Mouse (Mus musculus): Measurements from ENCODE around the gene Abcd3.
A peak's percentile ranks its signal among the peaks of the same experiment; 100 is the strongest.

The Abcd3 gene

DNA sequence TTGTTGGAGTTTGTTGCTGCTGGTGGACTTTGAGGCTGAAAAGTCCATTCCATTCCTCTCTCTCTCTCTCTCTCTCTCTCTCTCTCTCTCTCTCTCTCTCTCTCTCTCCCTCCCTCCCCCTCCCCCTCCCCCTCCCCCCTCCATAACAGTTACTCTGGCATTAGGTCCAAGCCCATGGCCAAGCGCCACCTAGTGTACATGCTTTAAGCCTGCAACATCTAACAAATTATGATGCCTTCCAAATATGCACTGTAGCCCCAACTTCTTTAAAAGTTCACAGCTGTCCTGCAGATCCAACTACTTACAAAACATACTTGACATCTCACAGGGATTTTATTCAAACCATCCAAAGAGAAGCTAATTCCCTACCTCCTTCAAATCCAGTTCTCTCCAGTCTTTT, 77.6 kb downstream of the Abcd3 start:
- DNase-seq, result no peak

DNA sequence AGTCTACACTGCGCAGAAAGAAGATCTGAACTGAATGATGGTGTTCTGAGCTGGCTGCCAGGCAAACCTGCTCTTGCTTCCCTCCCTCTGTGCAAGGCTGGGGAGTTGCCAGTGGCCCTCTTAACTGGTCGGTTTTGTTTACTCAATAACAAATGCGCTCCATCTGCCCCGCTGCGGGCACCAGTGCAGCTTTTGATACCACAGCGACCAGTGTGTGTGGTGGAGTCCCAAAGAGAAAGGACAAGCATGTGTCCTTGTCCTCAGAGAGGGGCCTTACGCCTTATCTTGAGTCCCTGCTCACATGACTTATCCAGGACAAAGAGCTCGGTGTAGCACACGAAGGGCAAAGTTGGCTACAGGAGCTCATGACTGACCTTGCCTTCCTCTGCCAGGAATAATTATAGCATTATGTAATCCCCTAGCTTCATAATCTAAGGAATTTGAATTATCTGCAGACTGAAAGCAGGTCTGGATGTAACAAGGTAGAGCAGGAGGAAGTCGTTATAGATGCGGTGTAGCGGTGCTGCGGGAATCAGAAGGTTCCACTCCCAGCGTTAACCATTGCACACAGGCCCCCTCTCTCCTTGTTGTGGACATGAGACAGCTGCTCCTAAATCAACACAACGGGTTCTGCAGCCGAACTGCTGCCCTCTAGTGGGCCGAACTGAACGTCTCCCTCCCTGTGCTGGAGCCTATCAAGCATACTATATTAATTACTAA, 78.9 kb downstream of the Abcd3 start:
- peak; percentile 84 for DNase-seq

DNA sequence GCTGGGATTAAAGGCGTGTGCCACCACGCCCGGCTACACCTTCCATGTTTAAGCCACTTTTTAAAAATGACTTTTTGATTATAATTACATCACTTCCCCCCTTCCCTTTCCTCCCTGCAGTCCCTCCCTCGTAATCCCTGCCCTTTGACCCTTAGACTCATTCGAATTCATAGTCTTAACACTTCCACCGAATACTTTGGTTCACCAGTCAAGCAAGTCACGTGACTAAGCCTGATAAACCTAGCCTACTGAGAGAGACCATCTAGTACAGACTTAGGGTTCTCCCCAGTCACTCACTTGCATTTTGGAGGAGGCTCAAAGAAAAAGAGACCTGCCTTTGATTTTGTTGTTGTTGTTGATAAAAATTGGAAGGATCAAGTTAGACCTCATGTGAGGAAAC, 79.6 kb downstream of the Abcd3 start:
- DNase-seq, result no peak

DNA sequence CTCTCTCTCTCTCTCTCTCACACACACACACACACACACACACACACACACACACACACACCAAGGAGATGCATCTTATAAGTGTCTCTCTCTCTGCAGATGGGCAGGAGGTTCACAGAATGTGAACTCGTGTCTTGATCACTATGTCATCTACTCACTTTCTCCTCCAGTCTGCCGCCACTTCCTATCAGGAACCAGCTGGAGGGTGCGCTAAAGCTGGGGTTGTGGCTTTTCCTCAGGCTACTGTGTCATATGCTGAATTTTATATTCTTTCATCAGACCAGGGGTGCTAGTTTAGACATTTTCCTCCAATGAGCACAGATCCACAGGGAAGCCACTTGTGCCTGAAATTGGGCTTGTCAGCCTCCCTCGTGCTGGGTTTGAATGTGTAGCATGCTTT, 85.4 kb downstream of the Abcd3 start:
- DNase-seq, result no peak

DNA sequence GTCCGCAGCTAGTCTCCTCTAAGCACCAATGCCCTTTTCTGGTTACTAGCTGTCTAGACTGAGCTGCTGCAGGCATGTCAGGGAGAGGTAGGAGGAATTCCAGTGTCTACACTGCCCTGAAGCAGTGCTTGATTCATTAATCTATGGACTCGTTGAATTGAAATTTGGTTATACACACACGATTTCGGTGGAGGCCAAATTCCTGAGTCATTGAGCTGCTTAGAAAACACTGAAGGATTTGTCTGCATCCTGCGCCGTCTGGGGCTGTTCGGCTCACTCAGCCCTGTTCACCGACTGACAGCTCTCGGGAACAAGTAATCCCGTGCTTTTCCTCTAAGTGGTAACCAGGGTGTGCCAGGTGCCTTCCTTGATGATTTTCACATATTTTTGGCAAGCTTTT, 89.5 kb downstream of the Abcd3 start:
- no peak for DNase-seq

DNA sequence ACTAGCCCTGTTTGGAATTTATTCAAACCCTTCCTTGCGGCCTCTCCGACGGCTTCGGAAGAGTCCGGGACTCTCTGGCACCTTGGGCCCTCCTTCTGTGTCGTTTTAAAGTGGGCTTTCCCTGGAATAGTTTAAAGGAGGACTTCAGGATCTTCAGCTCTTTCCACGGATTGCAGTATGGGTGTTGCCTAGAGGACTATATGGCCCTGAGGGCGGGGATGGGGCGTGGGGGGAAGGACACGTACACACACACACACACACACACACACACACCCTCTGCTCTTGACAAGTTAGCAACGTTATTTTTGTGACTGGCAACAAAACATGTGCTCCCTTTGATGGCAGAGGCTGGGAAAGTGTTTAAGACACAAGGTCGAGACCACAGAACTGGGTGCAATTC, 90.5 kb downstream of the Abcd3 start:
- no peak for DNase-seq

DNA sequence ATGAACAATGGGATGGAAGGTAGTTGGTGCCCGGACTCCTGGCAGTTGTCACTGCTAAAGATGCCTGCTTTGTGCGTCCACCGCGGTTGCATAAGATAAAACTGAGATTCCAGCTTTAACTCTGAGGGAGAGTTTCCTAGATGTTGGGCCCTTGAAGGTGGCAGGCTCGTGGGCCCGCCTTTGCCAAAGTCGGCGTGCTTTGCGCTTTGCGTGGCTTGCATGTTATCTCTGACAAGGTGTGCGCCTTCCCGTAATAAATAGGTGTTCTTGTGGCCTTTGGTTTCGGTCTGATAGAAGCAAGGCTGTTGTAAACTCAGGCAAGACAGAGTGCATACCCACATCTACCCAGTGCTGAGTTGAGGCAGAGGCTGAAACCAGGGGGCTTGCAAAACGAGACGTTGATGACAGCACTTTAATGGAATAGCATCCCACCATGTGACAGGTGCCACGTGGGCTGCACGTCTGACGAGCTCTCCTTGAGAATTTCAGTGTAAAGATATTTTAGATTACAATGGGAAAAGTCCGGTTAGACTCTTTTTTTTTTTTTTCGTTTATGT, 91.1 kb downstream of the Abcd3 start:
- DNase-seq, result no peak

DNA sequence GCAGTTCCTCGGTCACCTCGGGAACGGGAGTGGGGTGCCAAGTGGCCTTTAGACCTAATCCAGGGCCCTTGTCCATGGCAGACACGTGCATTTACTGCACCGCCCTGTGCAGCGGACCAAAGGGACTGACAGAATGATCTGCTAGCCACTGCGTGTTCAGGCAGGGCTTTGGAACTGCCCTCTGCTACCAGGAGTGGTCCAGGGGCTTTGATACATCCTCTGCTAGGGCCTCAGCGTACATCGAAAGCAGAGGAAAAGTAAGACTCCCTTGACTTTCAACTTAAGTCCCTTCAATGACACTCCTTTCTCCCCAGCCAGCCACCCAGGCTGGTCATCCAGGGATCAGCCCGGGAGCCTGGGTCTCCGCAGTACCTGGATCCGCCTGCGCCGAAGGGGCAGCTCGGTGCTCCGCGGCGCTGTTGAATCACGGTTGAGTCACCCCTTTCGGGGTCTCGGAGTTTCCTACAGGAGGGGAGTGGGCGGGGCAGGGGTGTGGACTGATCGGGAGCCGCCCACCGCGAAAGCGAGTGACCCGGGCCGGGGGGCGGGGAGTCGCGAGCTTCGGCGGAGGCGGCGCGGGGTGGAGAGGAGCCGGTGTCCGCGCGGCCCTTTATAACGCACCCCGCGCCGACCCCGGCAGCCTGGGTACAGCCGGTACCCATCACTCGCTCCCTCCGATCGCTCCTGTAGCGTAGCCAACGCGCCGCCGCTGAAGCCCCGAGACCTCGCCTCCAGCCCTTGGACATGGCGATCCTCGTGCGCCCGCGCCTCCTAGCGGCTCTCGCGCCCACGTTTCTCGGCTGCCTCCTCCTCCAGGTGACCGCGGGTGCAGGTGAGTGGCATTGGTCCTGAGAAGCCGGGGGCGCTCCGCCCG, 91.9 kb downstream of the Abcd3 start, which contains the start of gene F3:
TSS of gene F3 (plus strand) at position 567 of the 874 bp plus-strand sequence.
- peak; percentile 74 for DNase-seq

DNA sequence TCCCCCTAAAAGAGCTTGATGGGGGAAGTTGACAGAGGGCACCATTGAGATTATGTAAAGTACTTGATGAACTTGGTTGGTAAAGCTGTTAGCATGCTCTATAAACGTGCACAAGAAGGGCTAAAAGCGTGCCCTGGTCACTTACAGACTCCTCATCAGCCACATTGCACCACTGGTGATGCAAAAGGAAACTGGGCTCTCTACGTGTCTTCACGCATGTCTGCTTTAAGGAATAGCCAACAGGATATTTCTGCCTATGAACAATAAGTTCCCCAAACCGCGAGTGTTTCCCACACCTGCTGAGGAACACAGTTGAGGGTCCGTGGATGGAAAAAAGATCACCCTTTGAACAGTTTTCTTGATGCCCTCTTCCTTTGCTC, 93.4 kb downstream of the Abcd3 start:
- DNase-seq, result no peak

DNA sequence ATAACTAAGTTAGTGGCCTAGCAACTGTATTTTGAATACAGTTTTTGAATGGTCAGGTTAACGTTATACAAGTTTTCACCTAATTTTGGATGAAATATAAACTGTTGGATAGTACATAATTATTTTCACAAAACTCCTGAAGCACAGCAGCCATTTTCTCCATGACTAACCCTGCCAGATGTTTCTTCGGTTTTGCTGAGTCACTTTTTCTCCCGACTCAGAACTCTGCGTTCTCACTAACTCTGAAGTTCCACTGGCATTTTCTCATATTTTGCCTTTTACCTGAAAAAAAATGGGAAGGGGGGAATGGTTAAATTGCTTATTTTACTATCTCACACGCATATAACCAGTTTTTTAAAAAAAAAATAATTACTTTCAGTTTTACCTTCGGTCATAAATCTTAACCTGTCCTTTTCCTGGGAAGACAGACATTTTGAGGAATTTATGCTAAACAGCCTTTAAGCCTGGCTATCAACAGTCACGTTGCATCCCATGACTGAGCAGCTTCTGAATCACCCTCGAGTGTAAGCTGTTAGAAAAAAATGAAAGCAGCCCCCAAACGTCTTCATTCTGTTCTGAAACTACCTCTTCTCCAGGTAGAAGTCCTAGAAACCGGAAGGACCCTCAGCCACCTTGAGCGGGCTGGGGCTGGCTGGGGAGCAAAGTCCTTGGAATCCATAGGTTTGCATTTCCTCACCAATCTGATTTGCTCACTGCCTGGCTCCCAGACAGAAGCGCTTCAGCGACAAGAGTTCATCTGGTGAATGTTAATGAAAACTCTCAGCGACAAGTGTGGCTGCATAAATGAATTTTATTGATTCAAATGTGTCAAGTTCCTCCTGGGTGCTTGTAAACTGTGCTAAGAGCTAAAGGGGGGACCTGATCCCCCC, 94.1 kb downstream of the Abcd3 start:
- DNase-seq, result no peak

DNA sequence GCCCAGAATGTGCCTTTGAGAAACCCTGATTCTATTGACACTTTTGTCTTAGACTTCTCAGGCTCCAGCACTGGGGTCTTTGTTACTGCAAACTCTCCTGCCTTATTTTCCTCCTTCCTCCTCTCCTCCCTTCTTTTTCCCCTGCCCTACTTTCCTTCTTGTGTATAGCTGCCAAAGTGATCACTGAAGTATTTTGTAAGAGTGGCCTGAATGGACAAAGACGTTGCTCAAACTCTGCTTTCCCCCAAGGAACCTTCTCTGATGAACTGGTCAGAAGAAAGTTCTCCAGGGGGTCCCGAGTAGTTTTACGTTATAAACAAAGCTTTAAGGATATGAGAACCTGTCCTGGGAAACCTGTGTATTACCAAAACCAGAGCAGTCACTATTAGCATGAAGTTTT, 95.4 kb downstream of the Abcd3 start:
- no peak for DNase-seq

DNA sequence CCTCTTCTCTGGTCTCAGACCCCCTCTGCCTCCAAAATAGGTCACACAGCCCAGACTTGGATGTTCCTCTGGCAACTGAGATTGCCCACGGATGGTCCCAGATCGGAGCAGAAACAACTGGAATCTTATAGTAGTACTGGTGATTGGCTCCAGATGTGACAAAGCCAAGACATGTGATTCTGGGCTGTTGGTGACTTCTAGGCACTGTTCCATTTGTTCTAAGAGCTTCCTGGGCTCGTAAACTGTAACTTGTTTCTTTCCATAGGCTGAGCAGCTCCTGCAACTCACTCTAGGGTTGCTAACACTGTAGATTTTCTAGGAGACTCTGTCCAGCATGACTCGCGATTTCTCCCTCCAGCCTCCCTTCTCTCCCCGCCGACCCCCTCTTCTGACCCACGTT, 96.4 kb downstream of the Abcd3 start:
- DNase-seq, result no peak

DNA sequence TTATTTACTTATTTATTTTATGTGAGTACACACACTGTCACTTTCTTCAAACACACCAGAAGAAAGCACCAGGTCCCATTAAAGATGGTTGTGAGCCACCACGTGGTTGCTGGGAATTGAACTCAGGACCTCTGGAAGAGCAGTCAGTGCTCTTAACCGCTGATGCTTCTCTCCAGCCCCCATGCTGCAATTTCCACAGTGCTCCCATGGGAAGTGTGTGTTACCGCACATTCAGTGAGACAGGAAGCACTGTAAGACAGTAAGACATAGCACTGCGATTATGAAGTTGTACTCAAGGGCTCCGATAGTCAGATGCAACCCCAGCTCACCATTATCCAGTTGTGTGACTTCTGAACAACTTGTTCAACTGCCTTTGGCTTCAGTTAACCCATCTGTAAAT, 98.6 kb downstream of the Abcd3 start:
- no peak for DNase-seq

DNA sequence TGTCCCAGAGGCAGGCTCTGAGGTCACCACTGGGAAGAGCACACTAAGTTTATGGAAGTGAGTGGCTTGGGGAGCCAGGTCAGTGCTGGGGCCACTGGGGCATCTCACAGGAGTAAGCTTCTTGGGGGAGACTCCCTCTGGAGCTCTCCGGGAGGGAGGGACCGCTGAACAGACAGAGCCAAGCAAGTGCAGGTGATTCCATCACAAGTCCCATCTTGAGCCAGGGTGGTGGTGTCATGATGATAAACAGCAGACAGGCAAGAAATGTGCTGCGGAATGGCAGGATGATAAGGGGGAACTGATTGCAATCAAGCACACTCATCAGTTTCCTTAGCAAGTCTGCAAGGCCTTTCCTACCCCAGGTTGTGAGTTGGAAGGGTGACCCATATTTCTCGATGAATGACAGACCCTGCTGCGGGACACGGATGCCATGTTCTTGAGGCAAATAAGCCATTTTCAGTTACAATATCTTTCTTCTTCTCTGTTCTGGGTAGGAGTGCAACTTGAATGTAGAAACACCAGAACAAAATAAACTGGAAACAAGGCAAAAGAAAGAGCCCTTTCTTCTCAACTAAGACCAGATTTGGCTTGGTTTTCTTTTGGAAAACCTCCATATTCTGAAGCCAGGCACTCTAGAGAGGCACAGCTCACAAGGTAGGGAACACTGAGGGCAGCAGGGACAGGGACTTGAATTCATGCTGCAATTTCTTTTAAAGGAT, 99.2 kb downstream of the Abcd3 start:
- DNase-seq, result no peak

DNA sequence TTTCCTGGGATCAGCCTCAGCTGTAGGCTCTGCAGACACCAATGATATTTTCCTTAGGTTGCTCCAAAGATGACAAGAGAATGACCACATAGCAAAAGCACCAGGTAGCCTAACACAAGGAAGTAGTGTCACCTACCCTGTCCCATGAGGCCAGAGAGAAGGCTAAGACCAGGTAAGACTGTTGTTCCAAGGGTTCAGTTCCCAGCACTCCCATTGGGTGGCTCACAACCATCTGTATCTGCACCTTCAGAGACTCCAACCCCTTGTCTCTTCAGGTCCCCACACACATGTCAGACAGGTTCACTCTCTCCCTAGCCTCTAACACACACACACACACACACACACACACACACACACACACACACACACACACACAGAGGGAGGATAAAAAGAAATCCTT, 99.8 kb downstream of the Abcd3 start:
- no peak for DNase-seq

DNA sequence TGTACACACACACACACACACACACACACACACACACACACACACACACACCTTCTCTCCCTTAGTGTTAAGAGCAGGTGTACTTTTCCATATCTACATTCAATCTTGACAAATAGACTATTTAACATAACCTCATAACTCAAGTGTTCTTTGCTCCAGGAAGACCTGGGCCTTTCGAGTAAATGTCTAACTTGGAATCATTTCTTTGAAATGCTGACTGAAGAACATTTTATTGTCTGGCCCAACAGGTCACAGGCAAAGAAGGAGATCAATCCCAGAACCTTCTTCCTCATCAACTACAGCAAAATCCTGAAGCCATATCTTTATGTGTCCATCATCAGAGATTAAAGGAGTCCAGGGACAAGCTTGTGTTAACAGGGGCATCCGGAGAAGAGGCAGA, 100.6 kb downstream of the Abcd3 start:
- no peak for DNase-seq

DNA sequence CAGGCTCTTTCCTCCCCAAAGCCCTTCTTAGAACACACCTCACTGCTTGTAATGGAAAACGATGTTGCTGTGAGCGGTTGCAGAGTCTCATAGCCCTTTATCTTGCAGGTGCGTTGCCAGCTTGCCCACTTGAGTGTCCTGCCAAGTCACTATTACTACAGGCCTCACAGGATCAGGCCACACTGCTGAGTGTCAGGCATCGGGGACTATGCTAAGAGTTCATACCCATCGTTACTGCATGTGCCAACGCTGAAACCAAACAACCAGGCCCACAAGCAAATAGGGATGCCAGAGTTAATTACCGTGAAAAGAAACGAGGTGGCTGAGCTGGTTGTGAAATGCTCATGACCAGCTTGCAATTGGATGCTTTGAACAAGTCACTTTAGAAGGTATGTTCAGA, 101.3 kb downstream of the Abcd3 start:
- DNase-seq, result no peak

DNA sequence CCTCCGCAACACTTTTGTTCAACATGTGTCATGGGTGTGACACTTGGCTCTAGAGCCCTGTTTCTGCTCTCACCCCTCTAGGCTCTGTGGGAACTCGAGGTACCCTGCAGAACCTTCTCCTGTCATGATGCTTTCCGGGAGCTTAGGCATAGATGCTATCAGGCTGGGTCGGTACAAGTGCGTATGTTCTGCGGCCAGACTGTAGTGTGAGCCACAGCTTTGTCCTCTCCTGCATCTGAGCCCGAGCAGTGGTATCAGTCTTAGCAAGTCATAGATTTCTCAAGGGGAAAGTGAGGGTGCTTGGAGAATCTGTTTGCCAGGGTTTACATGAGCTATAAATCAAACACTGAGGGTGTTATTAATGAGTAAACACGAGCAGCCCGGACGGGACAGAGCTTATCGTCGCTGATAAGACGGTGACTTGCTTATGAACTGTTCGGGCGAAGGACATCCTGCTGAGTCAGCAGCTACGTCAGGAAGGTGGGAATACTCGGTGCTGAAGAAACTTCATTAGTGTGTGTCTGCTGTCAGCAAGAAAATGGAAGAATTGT, 101.9 kb downstream of the Abcd3 start:
- DNase-seq, result no peak

DNA sequence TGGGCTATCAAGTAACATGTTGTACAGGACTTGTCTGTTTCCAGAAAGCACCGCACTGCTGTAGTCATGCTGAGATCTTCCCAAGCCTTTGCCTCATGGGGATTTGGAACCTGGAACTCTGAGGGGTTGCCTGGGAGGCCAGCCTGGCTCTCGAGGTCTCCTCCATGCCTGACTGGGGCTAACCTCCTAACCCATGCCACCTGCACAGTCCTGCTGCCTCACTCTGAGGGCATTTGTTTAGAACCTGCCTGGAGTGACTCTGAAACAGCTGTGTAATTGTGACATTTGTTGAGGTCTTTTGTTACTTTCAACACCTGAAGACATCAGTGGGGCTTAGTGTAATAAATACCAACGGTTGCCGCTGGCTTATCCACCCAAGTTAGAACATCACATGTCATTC, 102.9 kb downstream of the Abcd3 start:
- DNase-seq, result no peak

DNA sequence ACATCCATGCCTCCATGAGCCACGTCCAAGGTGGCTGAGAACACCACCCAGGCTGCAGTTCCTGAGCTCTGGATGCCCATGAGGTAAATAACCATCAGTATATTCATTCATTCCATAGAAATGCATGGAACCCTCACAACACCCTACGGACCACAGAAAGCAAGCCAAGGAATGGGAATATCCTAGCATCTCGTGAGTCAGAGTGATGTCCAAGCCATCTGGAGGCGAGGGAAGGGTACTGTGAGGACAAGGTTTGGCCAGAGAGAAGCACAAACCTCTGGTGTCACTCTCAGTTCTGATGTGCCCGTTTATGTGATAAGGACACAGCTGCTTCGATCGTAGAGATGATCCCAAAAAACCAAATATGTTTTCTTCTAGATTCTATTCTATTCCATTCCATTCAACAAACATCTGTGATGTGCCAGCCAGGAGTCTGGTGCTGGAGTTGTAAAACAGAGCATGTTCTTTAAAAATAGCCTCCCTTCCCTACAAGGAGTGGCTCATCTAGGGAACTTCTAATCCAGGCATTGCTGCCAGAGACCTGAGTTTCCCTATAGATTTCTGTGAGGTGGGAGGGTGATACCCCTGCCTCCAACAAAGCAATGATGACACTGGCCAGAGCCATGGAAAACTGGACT, 104.1 kb downstream of the Abcd3 start:
- DNase-seq, result no peak
